Mouse (Mus musculus): ENCODE data around the gene Abtb2.

GRCm38 (mm10) chr2:103745481-103745880 lies 179.4 kb downstream of the Abtb2 start:
- TF ChIP-seq POLR2A (IDR thresholded peaks at IDR 0.05; ENCODE audit: low read depth, low read length) (no peak), CTCF (IDR thresholded peaks at IDR 0.05; ENCODE audit: extremely low read depth, insufficient read depth, insufficient read length, insufficient replicate concordance) (no peak)
